Mouse (Mus musculus): ENCODE results near the gene Cltc.

- TF ChIP-seq CHD2 (IDR thresholded peaks at IDR 0.05; ENCODE audit: low read depth, low read length) (no peak), ZC3H11A (IDR thresholded peaks at IDR 0.05; ENCODE audit: borderline replicate concordance, low read depth, low read length) (no peak), ZNF384 (IDR thresholded peaks at IDR 0.05; ENCODE audit: low read depth, low read length) (no peak), MAFK (IDR thresholded peaks at IDR 0.05; ENCODE audit: insufficient read depth, low read depth, low read length) (no peak)
Observed at GRCm38 (mm10) chr11:86650676-86651075, 106.7 kb downstream of the Cltc start.
